Mouse (Mus musculus): ENCODE data around the gene Olfr641. TPM values are rescaled to one million over a fixed set of nuclear protein-coding genes. Genes with fewer than 3 reads are reported as not detected.

Olfr641 gene
- not detected in 2 replicates for polyA plus RNA-seq (2015; fragmentation: Nextera tagmentation; extraction: Ambion mirVana)

GRCm38 (mm10) chr7:104035145-104035544 is at the start of gene Olfr641:
Gene Olfr641 (plus strand): TSS chr7:104035445.
- H3K9ac ChIP-seq, result no peak within 1 kb of the TSS
- H3K4me2 ChIP-seq, result no peak within 1 kb of the TSS
- no peak within 1 kb of the TSS for H3K4me3 ChIP-seq
- no peaks in the 10 kb centered on the region for H3K4me1 ChIP-seq
- H3K36me3 ChIP-seq, result no peaks in the 10 kb centered on the region
- H3K27ac ChIP-seq, result no peak within 1 kb of the TSS
- no peak for ATAC-seq (ENCODE audit: insufficient number of reproducible peaks, insufficient read depth, low FRiP score, low TSS enrichment, low read depth)
- 60% methylated on average over 1 of the region's 1 CpGs for WGBS
- no peaks in the 10 kb centered on the region for H3K9me3 ChIP-seq
- no peaks in the 10 kb centered on the region for H3K27me3 ChIP-seq

GRCm38 (mm10) chr7:103998446-103998845 is 36.8 kb upstream of the Olfr641 start, which contains the start of gene Olfr638:
Gene Olfr638 (plus strand): TSS chr7:103998746.
- H3K4me2 ChIP-seq, result no peak within 1 kb of the TSS

GRCm38 (mm10) chr7:103999124-103999523 is 36.1 kb upstream of the Olfr641 start:
- Histone ChIP-seq H3K4me2 (no peak overlapping the region), H3K27ac (no peak overlapping the region), H3K27me3 (no peaks in the 10 kb centered on the region), H3K9me3 (no peaks in the 10 kb centered on the region), H3K9ac (no peak overlapping the region), H3K4me1 (no peaks in the 10 kb centered on the region), H3K36me3 (no peaks in the 10 kb centered on the region), H3K4me3 (no peak overlapping the region)
- no peak for ATAC-seq (ENCODE audit: insufficient number of reproducible peaks, insufficient read depth, low FRiP score, low TSS enrichment, low read depth)

More at GRCm38 (mm10) chr7:103998446-103998845, 36.8 kb upstream of the Olfr641 start, which contains the start of gene Olfr638:
- no peaks in the 10 kb centered on the region for H3K4me1 ChIP-seq
- no peaks in the 10 kb centered on the region for H3K9me3 ChIP-seq
- no peaks in the 10 kb centered on the region for H3K36me3 ChIP-seq
- ATAC-seq (ENCODE audit: insufficient number of reproducible peaks, insufficient read depth, low FRiP score, low TSS enrichment, low read depth), result no peak
- H3K9ac ChIP-seq, result no peak within 1 kb of the TSS
- H3K4me3 ChIP-seq, result no peak within 1 kb of the TSS
- no peak within 1 kb of the TSS for H3K27ac ChIP-seq
- no peaks in the 10 kb centered on the region for H3K27me3 ChIP-seq

DNA sequence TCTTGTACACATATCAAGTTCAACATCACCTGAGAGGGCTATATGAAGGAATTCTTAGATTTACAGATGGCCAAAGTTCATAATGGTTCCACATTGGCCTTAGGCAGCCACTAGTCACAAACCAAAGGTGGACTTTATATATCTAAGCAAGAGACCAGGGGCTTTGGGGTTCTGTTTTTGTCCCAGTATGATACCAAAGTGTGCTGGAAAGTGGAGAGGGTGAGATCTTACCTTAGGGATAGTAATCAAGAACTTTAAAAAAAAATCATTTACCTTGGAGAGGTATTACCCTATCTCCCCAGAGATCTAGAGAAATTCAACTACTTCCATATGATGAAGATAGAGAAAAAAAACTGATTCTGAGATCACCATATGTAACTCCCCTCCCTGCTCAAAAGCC is 18.0 kb upstream of the Olfr641 start, which contains the start of gene Olfr639:
TSS of gene Olfr639 (minus strand) at position 101 of the 400 bp plus-strand sequence.
- Histone ChIP-seq H3K4me2 (no peak within 1 kb of the TSS), H3K4me3 (no peak within 1 kb of the TSS), H3K27me3 (no peaks in the 10 kb centered on the region), H3K36me3 (no peaks in the 10 kb centered on the region), H3K27ac (no peak within 1 kb of the TSS), H3K9me3 (no peaks in the 10 kb centered on the region), H3K4me1 (no peaks in the 10 kb centered on the region), H3K9ac (no peak within 1 kb of the TSS)
- no peak for ATAC-seq (ENCODE audit: insufficient number of reproducible peaks, insufficient read depth, low FRiP score, low TSS enrichment, low read depth)

- Histone ChIP-seq H3K4me3 (no peak overlapping the region), H3K27me3 (no peaks in the 10 kb centered on the region), H3K4me1 (no peaks in the 10 kb centered on the region), H3K9me3 (no peaks in the 10 kb centered on the region), H3K4me2 (no peak overlapping the region), H3K36me3 (no peaks in the 10 kb centered on the region), H3K27ac (no peak overlapping the region), H3K9ac (no peak overlapping the region)
- 81% methylated on average over 1 of the region's 1 CpGs for WGBS
- ATAC-seq (ENCODE audit: insufficient number of reproducible peaks, insufficient read depth, low FRiP score, low TSS enrichment, low read depth), result no peak
Measured at GRCm38 (mm10) chr7:104018953-104019352, 16.3 kb upstream of the Olfr641 start.

DNA sequence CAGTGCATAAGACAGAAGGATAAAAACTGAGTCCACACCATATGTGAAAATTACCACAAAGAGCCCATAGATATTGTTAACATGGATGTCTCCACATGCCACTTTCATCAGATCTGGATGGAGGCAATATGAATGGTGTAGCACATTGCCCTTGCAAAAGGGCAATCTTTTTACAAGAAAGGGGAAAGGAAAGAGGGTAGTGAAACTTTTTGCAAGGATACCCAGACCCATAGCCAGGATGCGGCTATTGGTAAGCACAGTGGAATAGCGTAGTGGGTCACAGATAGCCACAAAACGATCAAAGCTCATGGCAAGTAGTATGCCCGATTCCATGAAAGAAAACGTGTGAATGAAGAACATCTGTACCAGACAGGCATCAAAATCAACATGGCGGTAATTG is 13.6 kb upstream of the Olfr641 start:
- H3K27ac ChIP-seq, result no peak overlapping the region
- no peaks in the 10 kb centered on the region for H3K36me3 ChIP-seq
- H3K9ac ChIP-seq, result no peak overlapping the region
- H3K27me3 ChIP-seq, result no peaks in the 10 kb centered on the region
- no peaks in the 10 kb centered on the region for H3K9me3 ChIP-seq
- H3K4me2 ChIP-seq, result no peak overlapping the region
- H3K4me1 ChIP-seq, result no peaks in the 10 kb centered on the region
- ATAC-seq (ENCODE audit: insufficient number of reproducible peaks, insufficient read depth, low FRiP score, low TSS enrichment, low read depth), result no peak
- no peak overlapping the region for H3K4me3 ChIP-seq
- WGBS, result 89% methylated on average over 6 of the region's 6 CpGs

DNA sequence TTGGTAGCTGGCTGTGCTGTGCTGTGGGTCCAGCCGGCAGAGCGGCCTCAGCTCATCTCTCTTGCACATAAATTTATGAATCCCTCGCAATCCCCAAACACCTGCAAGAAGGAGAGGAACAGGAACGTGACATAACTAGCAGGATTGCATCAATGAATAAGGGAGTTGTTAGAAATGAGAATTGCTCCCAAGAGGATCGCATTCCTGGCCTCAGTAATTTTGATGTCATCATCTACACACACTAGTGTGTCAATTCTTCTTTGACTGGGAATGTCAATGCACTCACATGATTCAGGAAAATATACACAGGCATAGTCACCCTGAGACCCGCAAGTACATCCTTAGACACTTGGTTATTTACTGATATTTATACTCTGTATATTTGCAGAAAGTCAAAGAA is 9.8 kb upstream of the Olfr641 start, which contains the start of gene Olfr640:
TSS of gene Olfr640 (minus strand) at position 101 of the 400 bp plus-strand sequence.
- ATAC-seq (ENCODE audit: insufficient number of reproducible peaks, insufficient read depth, low FRiP score, low TSS enrichment, low read depth), result no peak
- WGBS, result 76% methylated on average over 6 of the region's 6 CpGs
- no peak within 1 kb of the TSS for H3K4me2 ChIP-seq

DNA sequence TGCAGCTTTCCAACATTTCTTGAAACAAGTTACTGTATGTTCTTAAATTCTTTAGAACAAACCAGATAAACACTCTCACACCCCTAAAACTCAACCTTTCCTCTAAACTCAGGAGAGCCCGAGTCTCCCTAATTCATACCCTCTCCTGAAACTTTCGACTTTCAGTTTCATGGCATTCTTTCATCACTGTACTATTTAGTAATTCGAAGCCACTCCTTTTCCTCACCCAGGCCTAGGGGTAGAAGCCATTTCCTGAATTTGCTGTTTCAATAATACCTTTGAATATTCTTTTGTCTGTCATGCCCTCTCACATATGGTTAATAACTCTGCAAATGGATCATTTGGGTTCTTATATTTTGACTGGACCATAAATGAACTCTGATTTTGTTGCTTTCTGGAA is 8.3 kb upstream of the Olfr641 start:
- 70% methylated on average over 3 of the region's 3 CpGs for WGBS
- H3K4me3 ChIP-seq, result no peak overlapping the region
- H3K4me1 ChIP-seq, result no peaks in the 10 kb centered on the region
- H3K9me3 ChIP-seq, result no peaks in the 10 kb centered on the region
- no peak overlapping the region for H3K27ac ChIP-seq
- ATAC-seq (ENCODE audit: insufficient number of reproducible peaks, insufficient read depth, low FRiP score, low TSS enrichment, low read depth), result no peak
- H3K4me2 ChIP-seq, result no peak overlapping the region
- H3K9ac ChIP-seq, result no peak overlapping the region
- H3K27me3 ChIP-seq, result no peaks in the 10 kb centered on the region
- H3K36me3 ChIP-seq, result no peaks in the 10 kb centered on the region

More for the DNA sequence above, 9.8 kb upstream of the Olfr641 start, which contains the start of gene Olfr640:
- Histone ChIP-seq H3K4me1 (no peaks in the 10 kb centered on the region), H3K36me3 (no peaks in the 10 kb centered on the region), H3K27me3 (no peaks in the 10 kb centered on the region), H3K9ac (no peak within 1 kb of the TSS), H3K27ac (no peak within 1 kb of the TSS), H3K4me3 (no peak within 1 kb of the TSS), H3K9me3 (no peaks in the 10 kb centered on the region)

DNA sequence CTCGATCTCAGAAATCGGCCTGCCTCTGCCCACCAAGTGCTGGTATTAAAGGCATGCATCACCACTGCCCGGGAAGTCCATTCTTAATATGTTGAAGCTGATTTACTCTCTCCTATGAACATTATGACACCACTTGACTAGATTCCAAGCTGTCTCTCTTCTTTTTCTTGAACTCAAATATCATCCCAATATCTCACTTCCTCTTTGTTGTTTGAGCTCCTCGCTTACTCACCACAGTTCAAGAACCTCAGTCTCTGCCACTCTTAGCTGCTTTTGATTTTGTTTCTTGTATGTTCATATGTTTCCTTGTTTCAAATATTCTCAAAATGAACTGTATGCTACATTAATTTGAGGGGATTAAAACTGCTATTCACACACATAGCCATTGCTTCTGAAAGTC is 15.5 kb downstream of the Olfr641 start:
- H3K9ac ChIP-seq, result no peak overlapping the region
- H3K36me3 ChIP-seq, result no peaks in the 10 kb centered on the region
- no peak for ATAC-seq (ENCODE audit: insufficient number of reproducible peaks, insufficient read depth, low FRiP score, low TSS enrichment, low read depth)
- no peak overlapping the region for H3K4me3 ChIP-seq
- no peak overlapping the region for H3K4me2 ChIP-seq
- H3K9me3 ChIP-seq, result no peaks in the 10 kb centered on the region
- H3K27me3 ChIP-seq, result no peaks in the 10 kb centered on the region
- H3K4me1 ChIP-seq, result no peaks in the 10 kb centered on the region
- no peak overlapping the region for H3K27ac ChIP-seq
- WGBS, result 85% methylated on average over 4 of the region's 4 CpGs

DNA sequence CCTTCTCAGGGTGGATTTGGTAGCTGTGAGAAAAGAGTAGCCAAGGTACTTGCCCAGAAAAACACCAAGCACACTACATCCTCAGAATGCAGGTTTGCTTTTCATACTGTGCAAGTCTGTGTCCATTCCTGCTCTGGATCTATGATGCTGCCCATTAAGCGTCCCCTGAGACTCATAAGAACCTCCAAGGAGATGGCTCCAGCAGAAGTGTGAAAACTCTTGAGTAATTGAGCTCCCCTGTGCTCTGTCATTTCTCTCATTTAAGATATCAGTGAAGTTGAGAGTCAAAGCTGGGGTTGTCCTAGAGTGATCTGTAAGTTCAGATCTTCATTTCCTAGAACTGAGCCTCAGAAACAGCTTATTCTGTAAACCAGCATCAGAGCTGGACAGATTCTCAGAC is 17.3 kb downstream of the Olfr641 start, which contains the start of gene Olfr642:
TSS of gene Olfr642 (minus strand) at position 101 of the 400 bp plus-strand sequence.
- no peak within 1 kb of the TSS for H3K9ac ChIP-seq
- H3K4me1 ChIP-seq, result no peaks in the 10 kb centered on the region
- no peak within 1 kb of the TSS for H3K27ac ChIP-seq
- no peak within 1 kb of the TSS for H3K4me3 ChIP-seq
- WGBS, result 65% methylated on average over 1 of the region's 1 CpGs
- no peaks in the 10 kb centered on the region for H3K36me3 ChIP-seq
- H3K27me3 ChIP-seq, result no peaks in the 10 kb centered on the region
- ATAC-seq (ENCODE audit: insufficient number of reproducible peaks, insufficient read depth, low FRiP score, low TSS enrichment, low read depth), result no peak
- H3K9me3 ChIP-seq, result no peaks in the 10 kb centered on the region
- no peak within 1 kb of the TSS for H3K4me2 ChIP-seq

DNA sequence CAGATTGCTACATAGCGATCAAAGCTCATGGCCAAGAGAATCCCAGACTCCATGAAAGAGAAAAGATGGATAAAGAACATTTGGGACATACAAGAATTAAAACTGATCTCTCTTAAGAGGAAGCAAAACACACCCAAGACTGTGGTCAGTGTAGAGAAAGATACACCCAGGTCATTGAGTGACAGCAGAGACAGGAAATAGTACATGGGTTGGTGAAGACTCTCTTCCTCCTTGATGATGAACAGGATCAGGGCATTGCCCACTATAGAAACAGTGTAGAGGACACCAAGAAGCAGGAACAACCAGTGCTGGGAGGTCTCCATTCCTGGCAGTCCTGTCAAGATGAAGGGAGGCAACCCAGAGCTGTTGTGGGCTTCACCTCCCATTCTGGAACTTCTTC is 24.0 kb downstream of the Olfr641 start:
- H3K4me3 ChIP-seq, result no peak overlapping the region
- 94% methylated on average over 1 of the region's 1 CpGs for WGBS
- ATAC-seq (ENCODE audit: insufficient number of reproducible peaks, insufficient read depth, low FRiP score, low TSS enrichment, low read depth), result no peak
- no peaks in the 10 kb centered on the region for H3K27me3 ChIP-seq
- no peak overlapping the region for H3K9ac ChIP-seq
- H3K9me3 ChIP-seq, result no peaks in the 10 kb centered on the region
- no peaks in the 10 kb centered on the region for H3K4me1 ChIP-seq
- H3K27ac ChIP-seq, result no peak overlapping the region
- no peaks in the 10 kb centered on the region for H3K36me3 ChIP-seq
- no peak overlapping the region for H3K4me2 ChIP-seq

- WGBS, result 53% methylated on average over 2 of the region's 2 CpGs
- ATAC-seq (ENCODE audit: insufficient number of reproducible peaks, insufficient read depth, low FRiP score, low TSS enrichment, low read depth), result no peak
- H3K27ac ChIP-seq, result no peak within 1 kb of the TSS
Measured at GRCm38 (mm10) chr7:104061345-104061744, 26.1 kb downstream of the Olfr641 start, which contains the start of gene 4930516K23Rik. Gene 4930516K23Rik (minus strand): TSS chr7:104061445.

More at GRCm38 (mm10) chr7:104061345-104061744, 26.1 kb downstream of the Olfr641 start, which contains the start of gene 4930516K23Rik:
- H3K36me3 ChIP-seq, result no peaks in the 10 kb centered on the region
- H3K4me1 ChIP-seq, result no peaks in the 10 kb centered on the region
- no peak within 1 kb of the TSS for H3K9ac ChIP-seq
- H3K27me3 ChIP-seq, result no peaks in the 10 kb centered on the region
- no peaks in the 10 kb centered on the region for H3K9me3 ChIP-seq
- H3K4me2 ChIP-seq, result no peak within 1 kb of the TSS
- H3K4me3 ChIP-seq, result no peak within 1 kb of the TSS
